Mouse (Mus musculus): ENCODE results near the gene P2rx2.

Gene P2rx2

GRCm38 (mm10) chr5:110330508-110330907 lies 12.5 kb downstream of the P2rx2 start:
- no peak for DNase-seq (ENCODE audit: low read depth)

GRCm38 (mm10) chr5:110313127-110313526 lies 29.9 kb downstream of the P2rx2 start:
- no peak for DNase-seq (ENCODE audit: low read depth)

GRCm38 (mm10) chr5:110308861-110309260 lies 34.2 kb downstream of the P2rx2 start:
- no peak for DNase-seq (ENCODE audit: low read depth)

GRCm38 (mm10) chr5:110300591-110300990 lies 42.4 kb downstream of the P2rx2 start:
- no peak for DNase-seq (ENCODE audit: low read depth)

GRCm38 (mm10) chr5:110296637-110297036 lies 46.4 kb downstream of the P2rx2 start:
- DNase-seq (ENCODE audit: low read depth): no peak

- no peak for DNase-seq (ENCODE audit: low read depth)
These were observed 51.4 kb downstream of the P2rx2 start for GRCm38 (mm10) chr5:110291649-110292048.
